Mouse (Mus musculus): Measurements from ENCODE around the gene Ifngr1.

DNA sequence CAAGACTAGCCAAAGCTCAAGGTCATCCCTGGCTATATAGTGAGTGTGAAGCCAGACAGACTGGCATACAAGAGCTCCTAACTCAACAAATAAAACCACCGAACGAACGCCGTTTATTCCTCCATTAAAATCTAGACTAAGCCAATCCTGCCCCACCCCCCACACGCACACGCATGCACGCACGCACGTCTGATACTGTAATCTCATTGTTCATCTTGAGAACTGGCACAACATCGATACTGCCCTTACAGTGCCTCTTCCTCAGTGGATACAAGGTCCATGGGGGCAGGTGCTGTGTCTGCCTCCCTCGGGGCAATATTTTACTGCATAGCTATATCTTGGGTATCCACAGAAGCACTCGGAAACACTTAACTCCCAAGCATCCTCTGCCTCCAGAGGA lies 2.1 kb upstream of the Ifngr1 start:
- TF ChIP-seq CTCF (IDR thresholded peaks at IDR 0.05; ENCODE audit: borderline replicate concordance, insufficient read depth, low read depth, low read length) (no peak), POLR2A (IDR thresholded peaks at IDR 0.05; ENCODE audit: borderline replicate concordance, insufficient read depth, low read length) (no peak)

All from cerebellum, adult 2 months (tissue).